Mouse (Mus musculus) CD4-positive helper T cell, adult 2 months (primary cell): ENCODE measurements around the gene Frrs1.

Experiments used
- DNase-seq: peaks from one replicate; pipeline ENCODE4 v3.0.0-alpha.2; 2012; ENCODE audit warnings: low read depth, missing footprints, low spot score

The Frrs1 gene

DNA sequence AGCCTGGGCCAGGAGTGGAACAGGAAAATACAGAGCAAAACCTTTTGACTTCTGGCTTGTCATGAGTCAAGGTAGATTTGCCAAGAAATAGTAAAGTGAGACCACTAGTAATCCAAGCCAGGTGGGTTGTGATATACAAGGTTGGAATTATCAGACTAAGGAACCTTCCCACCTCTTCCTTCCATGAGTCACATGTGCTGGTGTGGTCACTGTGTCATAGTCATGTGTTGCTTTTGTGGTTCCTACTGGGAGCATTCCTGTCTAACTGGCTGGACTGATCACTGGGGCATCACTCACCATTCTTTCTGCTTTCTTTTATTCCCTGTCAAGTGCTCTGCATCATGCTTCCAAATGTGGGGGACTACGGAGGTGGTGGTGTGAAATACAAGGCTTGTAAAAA, 11.2 kb upstream of the Frrs1 start:
- no peak for DNase-seq

DNA sequence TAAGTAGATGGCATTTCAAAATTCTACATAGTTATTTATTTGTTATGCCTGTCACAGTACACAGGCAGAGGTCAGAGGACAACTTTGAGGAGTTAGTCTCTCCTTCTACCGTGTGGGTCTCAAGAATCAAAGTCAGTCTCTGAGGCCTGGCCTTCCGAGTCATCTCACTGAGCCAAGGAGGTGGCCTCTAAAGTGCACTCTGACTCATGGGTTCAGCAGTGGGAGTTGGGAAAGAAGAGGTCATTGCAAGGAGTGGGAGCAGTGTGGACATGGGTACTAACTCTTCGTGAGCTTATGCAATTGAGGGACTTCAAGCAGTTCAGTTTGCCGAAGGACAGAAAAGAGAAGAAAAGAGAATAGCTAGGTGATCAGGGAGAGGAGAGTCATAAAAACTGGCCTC, 10.3 kb upstream of the Frrs1 start:
- DNase-seq, result no peak

DNA sequence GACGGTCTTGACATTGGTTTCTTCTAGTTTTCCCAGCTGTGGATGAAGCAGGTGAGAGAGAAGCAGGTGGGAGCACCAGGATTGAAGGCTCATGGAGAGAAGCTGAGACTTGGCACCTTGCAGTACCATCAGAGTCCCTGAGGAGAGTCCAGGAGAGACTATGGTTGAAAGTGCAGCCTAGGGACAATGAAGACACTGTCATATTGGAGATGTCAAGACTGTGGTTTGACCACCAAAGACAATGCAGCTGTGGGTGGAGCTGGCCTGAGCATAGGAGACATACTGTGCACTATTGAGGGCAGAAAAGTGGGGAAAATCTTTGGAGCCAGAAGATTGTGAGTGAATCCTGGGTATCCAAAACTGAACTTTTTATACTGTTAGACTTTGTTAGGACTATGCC, 8.9 kb upstream of the Frrs1 start:
- no peak for DNase-seq

DNA sequence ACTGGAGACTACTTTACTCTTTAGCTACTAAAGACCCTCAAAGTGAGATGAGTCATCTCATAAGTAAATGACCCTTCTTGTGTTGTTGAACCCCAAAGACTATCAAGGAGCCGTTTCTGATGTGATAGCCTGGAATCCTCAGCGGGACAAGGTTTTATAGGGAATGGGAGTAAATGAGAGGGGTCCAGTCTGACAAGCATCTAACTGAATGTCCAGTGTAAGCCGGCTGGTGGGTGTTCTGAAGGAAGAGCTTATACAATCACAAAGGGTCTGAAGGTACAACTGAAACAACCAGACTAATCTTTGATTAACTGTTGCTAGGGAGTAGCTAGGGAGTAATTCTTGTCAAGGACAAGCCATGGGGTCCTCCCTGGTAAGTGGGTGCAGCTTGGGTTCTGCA, 6.8 kb upstream of the Frrs1 start:
- no peak for DNase-seq

DNA sequence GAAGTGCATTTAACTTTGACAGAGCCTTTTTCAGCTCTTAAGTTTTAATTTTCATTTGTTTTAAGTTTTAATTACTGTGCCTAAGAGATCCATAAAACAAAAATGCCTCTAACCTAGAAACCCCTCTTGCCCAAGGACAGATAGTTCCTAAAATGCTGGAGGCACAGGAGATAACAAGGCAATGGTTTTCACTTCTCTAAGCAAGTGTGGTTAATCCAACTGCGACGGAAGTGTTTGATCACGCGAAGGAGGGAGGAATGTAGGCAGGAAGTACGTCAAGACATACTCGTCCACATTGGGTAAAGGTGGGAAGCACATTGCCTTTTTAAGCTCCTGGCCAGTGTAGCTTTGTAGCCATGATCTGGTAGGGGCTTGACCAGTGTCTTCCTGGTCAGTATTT, 1.7 kb upstream of the Frrs1 start:
- no peak for DNase-seq

DNA sequence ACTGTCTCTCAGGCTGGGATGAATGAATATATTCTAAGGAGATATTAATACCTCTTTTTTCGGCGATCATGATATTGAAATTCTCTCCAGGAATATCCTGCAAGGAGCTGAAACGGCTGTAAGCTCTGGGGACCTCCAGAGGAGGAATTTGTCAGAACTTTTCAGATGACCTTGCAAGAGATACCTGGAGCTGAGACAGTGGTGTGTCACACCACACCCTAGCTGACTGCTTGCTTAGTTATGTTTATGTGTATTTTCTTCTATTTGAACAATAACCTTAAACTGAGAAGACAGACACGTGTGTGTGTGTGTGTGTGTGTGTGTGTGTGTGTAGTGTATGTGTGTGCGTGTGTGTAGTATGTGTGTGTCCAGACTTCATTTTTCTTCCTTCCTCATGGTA, 488 bp downstream of the Frrs1 start:
- no peak for DNase-seq

DNA sequence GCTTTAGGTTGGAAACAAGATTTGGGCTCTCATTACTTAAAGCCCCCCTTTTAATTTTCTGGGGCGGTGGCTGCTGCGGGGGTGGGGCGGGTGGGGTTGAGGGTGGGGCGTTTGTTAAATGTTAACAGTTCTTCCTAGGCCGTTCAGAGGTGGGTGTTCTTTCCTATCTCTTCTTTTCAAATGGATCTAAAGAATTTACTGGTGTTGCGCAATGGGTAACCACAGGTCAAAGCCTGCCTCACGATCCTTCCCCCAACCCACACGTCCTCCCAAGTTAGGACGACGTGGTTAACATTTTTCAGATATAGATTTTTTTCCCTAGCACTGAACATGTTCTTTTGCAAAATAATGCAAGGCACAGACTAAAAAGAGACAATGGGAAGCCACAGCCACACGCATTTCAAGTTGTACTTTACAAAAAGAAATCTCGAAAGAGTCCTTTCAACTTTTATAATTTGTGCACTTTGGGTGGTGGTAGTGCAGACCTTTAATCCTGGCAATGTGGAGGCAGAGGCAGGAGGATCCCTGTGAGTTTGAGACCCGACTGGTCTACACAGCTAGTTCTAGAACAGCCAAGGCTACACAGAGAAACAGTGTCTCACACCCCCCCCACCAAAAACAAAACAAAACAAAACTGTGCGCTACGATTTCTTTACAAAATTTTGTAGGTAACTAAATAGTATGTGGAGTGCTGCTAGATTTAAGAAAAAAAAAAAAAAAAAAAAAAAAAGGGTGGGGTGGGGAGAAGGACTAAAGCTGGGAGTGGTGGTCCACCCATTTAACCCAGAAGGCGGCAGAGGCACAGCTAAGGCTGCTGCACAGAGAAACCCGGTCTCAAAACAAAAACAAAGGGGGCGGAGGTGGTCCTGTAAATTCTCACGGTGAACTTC, 1.3 kb downstream of the Frrs1 start:
- no peak for DNase-seq

DNA sequence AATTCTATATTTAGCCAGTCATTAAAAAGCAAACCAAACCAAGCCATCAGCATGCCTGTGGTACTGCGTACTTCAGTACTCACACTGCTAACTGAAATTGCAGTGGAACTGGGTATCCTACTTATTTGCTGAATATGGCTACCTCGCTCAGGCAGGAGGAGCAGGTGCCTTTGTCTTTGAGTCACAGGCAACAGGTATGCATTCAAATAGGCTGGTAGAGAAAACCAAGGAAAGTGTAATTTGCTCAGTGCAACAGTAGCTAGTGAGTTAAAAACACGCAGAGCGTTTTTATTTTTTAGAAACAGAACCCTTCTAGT, 1.9 kb downstream of the Frrs1 start:
- DNase-seq, result no peak

DNA sequence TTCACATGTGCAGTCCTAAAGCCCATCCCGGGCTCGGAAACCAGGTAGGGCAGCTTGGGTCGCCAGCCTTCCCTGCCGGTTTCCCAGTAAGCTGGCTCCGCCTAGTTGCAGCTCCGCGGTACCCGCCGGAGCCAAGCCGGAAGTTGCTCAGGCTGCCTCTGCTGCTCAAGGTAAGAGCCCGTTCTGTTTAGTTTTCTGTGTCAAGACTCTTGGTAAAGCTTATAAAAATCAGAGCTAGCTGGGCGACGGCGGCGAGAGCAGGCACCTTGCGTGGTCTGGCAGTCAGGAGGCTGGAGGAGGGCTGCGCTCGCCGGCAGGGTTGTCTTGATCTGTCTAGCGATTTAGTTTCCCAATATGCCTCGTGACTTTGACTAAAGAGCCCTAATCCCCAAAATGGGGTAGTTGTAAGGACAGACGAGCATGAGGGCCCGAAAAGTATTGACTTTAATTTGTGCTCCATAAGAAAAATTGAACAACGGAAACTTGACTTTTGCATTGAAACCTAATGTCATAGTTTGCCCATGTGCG, 2.3 kb downstream of the Frrs1 start:
- peak; percentile 82 for DNase-seq

DNA sequence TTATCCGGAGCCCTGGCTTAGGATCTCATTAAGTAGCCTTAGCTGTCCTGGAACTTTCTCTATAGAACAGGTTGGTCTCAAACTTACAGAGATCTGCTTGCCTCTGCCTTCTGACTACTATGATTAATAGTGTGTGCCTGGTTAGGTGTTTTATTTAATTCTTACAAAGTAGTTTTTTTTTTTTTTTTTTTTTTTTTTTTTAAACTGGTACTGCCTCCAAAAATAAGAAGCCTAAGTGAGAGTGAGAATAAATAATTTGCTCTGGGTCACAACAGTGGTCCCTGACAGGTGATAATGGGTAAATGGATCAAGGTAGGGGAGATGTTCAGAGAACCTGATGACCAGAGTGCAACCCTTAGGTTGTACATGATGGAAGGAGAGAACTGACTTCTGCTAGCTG, 3.4 kb downstream of the Frrs1 start:
- DNase-seq, result no peak

DNA sequence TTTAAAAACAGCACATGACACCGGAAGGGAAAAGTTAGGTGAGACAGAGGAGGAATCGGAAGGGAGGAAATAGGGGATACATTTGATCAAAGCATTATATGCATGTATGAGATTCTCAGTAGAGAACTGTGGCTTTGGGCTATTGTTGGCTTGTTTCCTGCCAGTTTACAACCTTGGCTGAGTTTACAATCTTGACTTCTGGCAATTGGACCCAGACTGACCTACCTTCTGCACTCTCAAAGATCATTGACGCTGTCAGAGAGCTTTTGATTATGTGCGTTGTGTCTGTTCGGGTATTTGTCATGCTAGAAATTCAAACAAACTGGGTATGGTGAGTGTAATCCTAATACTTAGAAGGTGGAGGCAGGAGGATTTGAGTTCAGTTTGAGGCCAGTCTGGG, 5.2 kb downstream of the Frrs1 start:
- no peak for DNase-seq

DNA sequence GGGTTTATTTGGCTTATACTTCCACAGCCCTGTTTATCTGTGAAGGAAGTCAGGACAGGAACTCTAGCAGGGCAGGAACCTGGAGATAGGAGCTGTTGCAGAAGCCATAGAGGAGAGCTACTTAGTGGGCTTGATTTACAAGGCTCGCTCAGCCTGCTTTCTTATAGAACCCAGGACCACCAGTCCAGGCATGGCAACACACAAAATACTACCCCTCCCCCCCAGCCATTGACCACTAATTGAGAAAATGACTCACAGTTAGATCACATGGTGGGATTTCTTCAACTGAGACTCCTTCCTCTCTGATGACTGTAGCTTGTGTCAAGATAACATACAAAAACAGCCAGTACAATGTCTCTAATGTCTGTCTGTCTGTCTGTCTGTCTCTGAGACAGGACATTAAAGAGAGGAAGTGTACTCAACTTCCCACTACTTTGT, 6.0 kb downstream of the Frrs1 start:
- no peak for DNase-seq

DNA sequence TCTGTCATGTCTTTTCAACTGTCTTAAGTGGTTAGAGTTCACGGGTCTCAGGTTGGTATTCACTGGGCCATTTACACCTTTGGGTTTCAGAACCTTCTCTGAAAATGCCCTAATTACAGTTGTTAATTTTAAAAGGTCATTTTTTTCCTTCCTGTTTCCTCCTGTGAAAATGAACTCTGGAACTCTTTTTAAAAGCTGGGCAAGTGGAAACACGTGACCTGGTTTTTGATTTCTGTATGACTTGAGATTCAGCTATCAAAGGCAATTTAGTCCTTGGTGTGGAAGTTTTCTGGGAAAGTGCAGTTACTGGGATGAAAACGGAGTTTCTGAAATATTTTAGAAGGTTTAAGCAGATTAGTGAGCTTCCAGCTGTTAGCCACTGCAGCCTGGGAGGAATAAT, 11.1 kb downstream of the Frrs1 start:
- DNase-seq, result no peak

DNA sequence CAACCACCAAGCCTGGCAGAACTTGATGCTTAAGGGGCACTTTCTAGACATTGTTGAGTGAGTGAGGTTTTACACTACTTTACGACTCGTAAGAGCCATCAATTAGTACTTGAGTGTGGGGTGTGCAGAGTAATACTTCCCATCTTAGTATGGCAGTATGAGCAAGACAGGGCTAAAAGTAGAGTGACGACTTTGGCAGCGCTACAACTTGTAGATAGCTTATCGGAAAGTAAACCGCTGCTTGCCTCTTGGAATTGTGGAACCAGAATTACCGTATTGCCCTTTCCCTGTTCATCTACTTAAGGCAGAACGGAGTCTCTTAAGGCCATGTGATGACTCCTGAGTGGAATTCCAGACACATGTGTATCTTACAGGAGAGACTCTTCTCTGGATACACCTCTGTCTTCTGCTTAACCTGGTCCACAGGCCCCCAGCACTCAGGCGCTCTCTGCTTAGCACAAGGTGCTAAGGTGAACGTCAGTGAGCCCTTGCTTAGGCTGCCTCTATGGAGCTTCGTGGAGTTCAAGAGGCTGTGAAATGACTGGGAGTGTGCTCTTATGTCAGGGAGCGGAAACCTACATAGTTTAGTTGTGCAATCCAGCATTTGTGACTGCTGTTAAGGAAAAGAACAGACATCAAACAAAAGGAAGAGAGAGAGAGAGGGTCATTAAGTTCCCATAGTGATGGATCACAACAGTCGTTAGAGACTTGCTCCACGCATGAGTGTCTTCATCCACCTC, 23.1 kb downstream of the Frrs1 start:
- DNase-seq, result no peak

DNA sequence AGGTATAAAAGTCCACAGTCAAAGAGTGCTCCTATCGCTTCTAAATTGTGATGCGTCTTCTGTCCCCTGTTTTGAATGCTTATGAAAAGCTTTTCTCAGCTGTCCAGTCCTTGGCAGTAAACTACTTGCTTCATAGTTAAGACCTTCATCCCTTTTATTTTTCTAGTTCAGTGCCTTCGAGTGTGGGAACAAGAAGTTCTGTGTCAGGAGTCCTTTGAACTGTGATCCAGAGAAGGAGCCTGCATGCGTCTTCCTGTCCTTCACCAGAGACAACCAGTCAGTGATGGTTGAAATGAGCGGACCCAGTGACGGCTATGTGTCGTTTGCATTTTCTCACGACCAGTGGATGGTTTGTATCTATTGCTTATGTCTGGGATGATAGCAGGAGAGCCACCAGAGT, 25.7 kb downstream of the Frrs1 start:
- DNase-seq, result no peak

DNA sequence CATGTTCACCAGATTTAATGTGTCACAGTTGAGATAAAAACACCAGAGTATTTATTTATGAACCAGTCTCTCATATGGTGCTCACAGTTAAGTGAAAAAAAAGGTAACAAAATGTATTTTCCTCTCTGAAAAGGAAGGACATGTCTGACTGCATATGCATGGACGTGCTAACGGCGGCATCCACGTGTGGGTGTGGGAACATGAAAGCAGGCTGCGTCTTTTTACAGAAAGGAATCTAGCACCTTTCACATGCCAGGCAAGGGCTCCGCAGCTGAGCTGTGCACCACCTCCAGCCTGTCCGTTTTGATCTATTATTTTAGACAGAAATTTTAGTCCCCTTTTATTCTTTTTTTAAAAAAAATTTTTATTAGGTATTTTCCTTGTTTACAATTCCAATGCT, 30.1 kb downstream of the Frrs1 start:
- DNase-seq, result no peak

DNA sequence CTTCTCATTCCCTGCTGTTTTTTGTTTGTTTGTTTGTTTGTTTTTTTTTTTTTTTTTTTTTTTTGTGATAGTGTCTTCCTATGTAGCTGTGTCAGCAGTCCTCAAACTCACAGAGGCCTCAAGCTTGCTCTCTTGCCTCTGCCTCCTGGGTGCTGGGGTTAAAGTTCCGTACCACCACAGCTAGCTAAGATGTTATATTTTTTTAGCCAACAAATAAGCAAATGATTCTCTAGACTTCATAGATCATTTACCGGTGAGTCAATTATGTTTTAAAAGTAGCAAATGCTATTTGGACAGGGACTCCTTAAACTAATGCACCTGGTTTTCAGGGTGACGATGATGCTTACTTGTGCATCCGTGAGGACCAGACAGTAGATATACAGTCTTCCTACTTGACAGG, 31.3 kb downstream of the Frrs1 start:
- DNase-seq, result no peak

DNA sequence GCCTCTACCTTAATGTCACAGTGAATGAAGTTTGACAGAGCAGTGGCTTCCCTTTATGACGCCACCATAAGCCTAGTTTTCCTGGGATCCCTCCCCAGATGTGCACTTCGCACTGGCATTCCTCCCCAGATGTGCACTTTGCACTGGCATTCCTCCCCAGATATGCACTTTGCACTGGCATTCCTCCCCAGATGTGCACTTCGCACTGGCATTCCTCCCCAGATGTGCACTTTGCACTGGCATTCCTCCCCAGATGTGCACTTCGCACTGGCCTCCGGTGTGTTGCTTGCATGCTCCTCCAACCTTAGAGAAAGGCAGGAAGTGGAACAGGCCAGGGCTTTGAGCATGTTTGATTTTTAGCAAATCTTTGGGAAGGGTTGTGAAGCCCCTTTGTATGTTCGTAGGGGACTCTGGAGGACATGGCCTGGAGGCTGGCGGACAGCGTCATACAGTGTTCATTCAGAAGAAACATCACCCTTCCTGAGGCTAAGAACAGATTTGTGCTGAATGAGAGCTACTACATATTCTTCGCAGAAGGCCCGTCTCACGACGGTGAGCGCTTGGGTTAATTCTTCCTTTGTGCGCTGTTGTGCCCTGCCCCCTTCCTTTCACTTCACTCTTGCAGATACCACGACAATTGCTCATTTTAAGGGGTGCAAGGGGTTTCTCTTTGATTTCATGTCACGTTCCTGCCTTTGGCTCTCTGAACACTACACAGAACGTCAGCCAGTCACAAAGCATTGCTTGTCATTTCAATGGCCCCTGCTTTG, 32.4 kb downstream of the Frrs1 start:
- no peak for DNase-seq

DNA sequence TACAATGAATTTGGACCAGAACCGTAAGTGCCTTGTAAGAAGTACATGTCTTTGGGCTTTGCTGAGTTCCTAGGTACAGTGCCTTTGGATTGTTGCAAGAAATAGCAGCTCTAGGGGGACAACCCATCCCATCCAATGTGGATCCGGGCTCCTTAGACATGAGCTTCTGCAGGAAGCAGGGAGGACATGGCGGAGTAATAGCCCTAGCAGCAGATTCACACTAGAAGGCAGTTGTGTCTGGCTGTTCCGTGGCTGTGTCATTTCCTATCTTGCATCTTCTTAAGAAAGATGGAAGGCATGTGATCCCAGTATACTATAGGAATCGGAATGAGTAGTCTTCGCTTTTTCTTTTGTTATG, 32.9 kb downstream of the Frrs1 start:
- DNase-seq, result no peak

DNA sequence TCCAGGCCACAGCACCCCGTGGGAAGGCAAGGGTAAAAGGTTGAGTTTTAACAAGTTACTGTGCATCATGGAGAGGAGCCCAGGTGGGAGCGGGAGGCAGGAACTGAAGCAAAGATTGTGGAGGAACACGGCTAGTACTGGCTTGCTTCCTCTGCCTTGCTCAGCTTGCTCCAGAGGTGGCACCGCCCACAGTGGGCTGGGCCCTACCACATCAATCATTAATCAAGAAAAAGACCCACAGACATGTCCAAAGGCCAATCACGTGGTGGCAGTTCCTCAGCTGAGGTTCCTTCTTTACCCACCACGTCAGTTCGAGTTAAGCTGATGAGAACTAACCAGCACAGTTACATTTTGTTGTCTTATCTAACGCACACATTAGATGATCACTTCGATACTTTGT, 33.6 kb downstream of the Frrs1 start:
- peak; percentile 23 for DNase-seq

DNA sequence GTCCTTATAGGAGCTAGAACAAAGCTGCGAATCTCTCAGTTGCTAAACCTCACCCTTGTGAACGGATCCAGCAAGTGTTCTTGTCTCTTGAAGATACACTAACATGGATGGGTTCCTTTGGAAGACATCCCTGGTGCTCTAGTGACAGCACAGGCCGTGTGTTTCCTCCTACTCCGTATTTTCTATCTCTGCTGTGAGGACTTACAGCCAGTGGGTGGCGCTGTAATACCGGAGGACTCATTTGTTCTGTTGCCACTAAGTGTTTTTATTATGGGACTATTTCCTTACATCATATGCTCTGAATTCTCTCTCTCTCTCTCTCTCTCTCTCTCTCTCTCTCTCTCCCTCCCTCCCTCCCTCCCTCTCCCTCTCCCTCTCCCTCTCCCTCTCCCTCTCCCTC, 44.9 kb downstream of the Frrs1 start:
- DNase-seq, result no peak

DNA sequence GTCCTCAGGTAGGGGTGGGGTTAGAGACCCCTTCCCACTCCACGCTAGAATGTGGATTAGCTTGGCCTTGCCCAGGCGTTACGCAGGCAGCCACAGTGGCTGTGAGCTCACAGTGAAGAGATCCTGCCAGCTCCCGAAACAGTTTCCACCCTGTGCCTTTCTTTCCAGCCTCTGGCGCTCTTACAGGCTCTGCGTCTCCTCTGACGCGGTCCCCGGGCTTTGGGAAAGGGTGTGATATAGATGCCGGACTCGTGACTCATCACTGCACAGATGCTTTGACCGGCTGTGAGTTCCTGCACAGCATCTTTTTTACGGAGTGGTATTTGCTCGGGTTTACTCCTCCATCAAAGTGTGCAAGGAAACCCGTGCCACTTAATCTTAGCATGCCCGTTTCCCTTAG, 46.6 kb downstream of the Frrs1 start:
- no peak for DNase-seq
